Mouse (Mus musculus): ENCODE data around the gene Sema7a.

The Sema7a gene

GRCm38 (mm10) chr9:57961863-57962778, 22.2 kb downstream of the Sema7a start:
- DNase-seq: peak; percentile 64

GRCm38 (mm10) chr9:57963249-57963997, 23.5 kb downstream of the Sema7a start:
- DNase-seq: no peak

- no peak for DNase-seq
Measured at GRCm38 (mm10) chr9:57963998-57964395, 24.1 kb downstream of the Sema7a start.

DNA sequence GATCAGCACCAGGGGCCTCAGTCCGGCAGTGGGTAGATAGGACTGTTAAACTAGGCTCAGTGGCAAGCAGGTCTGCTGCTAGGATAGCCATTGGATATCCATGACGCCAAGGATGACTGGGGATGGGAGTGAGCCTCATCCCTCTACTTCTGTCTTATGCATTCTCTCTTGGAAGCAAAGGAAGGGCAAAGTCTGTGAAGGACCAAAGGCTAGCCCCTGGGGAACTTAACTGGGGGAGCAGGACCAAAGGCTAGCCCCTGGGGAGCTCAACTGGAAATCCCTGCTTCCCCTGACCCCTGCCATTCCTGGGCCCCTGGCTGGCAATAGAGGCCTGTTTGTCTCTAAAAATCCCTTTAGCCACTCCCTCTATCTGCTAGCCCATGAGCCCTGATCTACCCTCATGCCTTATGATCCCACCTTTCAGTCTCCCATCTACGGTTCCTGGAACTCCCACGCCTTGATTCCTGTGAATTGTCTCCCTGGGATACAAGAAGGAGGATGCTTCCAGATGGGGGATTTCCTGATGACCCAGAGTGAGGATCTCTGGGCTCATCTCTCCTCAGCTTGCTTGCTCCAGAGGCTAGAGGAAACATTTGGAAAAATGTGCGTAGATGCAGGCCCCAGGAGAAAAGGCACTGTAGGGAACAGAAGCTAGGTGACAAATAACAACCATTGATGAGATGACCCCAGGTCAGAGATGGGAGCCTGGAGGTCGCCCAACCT, 24.8 kb downstream of the Sema7a start:
- DNase-seq: no peak

DNA sequence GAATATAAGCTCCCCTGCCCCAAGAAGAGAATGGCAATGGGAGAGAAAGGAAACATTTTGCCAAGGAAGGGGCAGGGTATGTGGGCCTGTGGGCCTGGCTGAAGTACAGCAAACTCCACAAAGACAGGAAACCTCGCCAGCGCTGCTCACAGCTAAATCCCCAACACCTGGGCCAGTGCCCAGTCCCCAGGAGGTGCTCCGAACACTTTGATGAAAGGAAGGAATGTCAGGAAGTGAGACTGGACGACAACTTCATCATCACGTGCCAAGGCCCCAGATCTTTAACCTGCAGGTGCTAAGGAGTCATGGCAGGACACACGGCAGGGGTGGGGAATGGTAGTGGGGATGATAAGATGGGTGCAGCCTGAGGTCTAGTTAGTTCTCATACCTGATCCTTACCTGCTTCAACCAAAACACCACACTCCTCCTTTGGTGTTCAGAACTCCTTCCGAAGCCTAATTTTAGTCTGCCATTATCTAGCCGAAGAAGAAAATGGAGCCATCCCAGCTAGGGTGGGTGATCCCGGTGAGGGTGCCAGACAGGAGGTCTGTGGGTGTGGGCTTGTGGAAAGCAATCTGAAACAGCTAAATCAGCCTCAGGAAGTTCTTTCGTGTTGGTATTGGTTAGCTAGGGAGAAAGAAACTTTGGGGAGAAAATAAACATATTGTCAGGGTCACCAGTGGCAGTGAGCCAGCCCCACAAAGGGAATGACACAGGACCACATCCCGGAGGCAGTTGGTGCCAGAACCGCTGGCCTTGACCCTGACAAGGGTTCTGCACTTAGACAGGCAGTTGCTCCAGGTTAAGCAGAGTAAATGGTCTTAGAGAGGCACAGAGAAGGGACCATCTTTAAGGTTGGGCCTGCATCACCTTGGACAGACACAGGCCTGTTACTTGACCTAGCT, 25.6 kb downstream of the Sema7a start:
- no peak for DNase-seq

DNA sequence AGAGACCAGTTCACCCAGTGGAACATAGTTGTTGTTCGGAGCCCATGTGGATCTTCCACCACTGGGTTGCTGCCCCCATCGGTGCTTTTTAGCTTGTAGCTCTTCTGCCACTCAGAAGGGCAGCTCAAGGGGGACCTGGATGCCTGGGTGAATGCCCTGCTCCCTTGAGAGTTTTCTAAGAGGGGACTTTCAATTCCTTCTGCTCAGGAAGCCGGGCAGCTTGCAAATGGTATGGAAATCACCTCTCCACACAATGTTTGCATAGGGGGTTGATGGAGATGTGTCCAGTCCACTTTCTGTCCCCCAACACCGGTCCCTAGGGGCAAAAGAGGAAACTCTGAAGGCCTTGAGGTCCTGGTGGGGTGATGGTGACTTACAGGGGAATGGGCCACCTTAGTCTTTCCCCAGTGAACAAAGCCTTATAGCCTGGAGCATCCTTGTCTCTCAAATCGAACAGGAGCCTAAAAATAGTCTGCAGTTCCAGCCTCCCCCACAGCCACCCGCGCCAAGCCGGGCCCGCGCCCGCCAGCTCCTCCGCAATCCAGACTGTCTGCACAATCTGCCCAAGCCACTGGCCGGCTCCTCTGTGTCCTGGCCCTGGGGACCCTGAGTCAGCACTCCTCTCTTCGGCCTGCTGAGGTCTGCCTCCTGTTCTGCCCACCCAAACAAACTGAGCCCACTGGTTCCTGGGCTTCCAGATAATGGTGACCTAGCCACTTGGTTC, 27.5 kb downstream of the Sema7a start:
- DNase-seq: no peak

- no peak for DNase-seq
Measured at GRCm38 (mm10) chr9:57968166-57968771, 28.4 kb downstream of the Sema7a start.

GRCm38 (mm10) chr9:57968783-57969542, 29.1 kb downstream of the Sema7a start:
- DNase-seq: no peak

- peak; percentile 55 for DNase-seq
Measured at GRCm38 (mm10) chr9:57969736-57970495, 30.0 kb downstream of the Sema7a start.

GRCm38 (mm10) chr9:57971413-57971812, 31.5 kb downstream of the Sema7a start:
- DNase-seq: no peak

DNA sequence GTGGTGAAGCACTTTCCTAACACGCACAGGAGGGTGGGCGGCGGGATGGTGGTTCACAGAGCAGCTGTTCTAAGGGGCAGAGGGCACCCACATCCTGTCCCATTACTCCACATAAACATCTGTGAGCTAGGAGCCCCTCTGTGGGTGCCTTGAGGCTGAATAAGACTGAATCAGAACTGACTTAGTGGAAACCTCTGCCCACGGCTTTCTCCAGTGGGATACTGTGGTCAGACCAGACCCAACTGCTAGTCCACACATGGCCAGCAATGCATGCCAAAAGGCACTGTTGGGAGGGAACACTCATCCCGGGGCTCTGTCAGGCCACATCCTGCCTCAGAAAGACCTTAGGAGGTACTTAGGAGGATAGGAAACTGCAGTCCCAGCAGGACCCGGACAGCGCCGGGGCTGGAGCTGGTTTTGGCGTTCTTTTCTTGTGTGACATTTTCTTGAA, 32.3 kb downstream of the Sema7a start:
- no peak for DNase-seq

- no peak for DNase-seq
Measured at GRCm38 (mm10) chr9:57972776-57973439, 33.0 kb downstream of the Sema7a start.

DNA sequence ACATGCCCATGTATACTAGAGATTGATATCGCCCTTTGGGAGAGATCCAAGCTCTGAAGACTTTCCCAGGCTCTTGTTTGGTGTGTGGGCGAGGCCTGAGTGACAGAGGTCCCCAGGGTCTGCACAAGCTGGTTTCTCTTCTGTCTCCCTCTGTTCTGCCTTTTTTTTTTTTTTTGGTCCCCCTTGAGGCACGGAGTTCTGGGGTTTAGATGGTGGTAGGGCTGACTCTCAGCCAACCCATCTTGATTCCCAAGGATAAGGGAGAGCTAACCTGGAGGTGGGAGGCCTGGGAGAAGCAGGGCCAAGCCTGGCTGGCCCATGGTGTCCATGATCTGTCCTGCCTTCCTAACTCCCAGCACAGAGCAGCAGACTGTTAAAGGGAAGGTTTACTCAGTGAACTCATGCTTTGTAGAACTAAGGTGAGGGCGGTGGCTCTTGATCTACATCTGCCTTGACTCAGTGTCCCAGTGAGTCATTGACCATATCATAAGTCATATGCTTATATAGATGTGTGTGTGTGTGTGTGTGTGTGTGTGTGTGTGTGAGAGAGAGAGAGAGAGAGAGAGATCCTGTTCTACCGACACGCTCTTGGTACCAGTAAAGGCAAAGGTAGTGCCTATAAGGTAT, 33.6 kb downstream of the Sema7a start:
- DNase-seq: no peak

GRCm38 (mm10) chr9:57974221-57974620, 34.3 kb downstream of the Sema7a start:
- DNase-seq: no peak

DNA sequence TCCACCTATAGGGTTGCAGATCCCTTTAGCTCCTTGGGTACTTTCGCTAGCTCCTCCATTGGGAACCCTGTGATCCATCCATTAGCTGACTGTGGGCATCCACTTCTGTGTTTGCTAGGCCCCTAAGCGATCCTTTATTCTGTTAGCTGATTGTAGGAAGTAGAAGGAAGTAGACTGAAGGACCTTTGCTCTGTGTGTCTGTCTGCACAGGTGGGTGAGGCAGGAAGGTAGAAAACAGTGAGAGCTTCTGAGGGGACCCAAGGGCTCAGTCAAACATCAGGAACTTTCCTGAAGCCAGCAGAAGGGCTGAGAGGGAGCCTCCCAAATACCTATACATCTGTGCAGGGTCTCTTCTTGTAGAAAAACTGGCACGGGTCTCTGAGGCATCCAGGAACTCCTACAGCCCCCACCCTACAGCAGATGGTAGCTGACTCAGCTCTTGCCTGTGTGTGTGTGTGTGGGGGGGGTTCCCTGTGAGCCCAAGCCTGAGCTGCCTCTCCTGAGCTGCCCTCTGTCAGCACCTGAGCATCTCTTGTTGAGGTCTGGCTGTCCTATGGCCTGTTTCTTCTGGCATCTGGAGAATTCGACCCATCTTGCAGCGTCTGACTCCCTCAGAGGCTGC, 35.4 kb downstream of the Sema7a start:
- DNase-seq: no peak

DNA sequence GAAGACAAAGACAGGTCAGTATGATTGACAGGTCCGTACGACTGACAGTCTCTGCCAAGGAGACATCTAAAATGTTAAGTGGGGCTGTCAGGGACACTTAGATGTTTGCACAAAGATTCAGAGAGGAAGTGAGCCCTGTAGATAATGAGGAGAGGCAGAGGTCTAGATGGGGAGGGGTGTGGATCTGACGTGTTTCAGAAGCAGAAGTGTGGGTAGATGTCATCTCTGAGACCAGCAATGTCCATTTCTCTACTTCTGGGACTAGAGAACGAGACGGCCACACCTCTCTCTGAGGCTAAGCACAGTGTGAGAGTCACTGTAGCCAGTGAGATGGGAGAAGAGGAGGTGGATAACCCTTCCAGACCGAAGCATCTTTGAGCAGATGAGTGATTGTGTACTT, 38.1 kb downstream of the Sema7a start:
- DNase-seq: no peak

- no peak for DNase-seq
Measured at GRCm38 (mm10) chr9:57978858-57979257, 38.9 kb downstream of the Sema7a start.

GRCm38 (mm10) chr9:57980570-57980969, 40.7 kb downstream of the Sema7a start:
- DNase-seq: no peak

Measured in lung, postnatal 10 days (tissue).